Mouse (Mus musculus): Measurements from ENCODE around the gene Bsn. TPM values are rescaled to one million over a fixed set of nuclear protein-coding genes. Genes with fewer than 3 reads are reported as not detected.

The Bsn gene
- polyA plus RNA-seq, 1 experiment from 2014 or later, result 2.5 TPM

- H3K36me3 ChIP-seq (ENCODE audit: control insufficient read depth, insufficient read depth, low read length), result peaks cover 5% of the 10 kb centered on the region; the same call in 1 of the 2 replicates
- peak within 1 kb of the TSS; percentile 89 for H3K4me2 ChIP-seq (ENCODE audit: low read depth, low read length, severe bottlenecking)
- peak within 1 kb of the TSS; percentile 72 for H3K9ac ChIP-seq (ENCODE audit: low read length)
- peak; percentile 93 for ATAC-seq (replicated peaks; ENCODE audit: low FRiP score)
- H3K4me1 ChIP-seq (replicated peaks; ENCODE audit: control insufficient read depth, insufficient read depth, low read length), result peaks cover 6% of the 10 kb centered on the region; the same call in 1 of the 2 replicates
- H3K4me3 ChIP-seq (ENCODE audit: low read depth, low read length), result peak within 1 kb of the TSS; percentile 73
- H3K9me3 ChIP-seq (ENCODE audit: control insufficient read depth, low read length), result no peaks in the 10 kb centered on the region
- peak within 1 kb of the TSS; percentile 57 for H3K27ac ChIP-seq (ENCODE audit: low read depth, low read length)
- no peaks in the 10 kb centered on the region for H3K27me3 ChIP-seq (ENCODE audit: control insufficient read depth, insufficient read depth, low read length)
- DNase-seq (ENCODE audit: low spot score), result peak; percentile 97
- WGBS, result 0% methylated on average over 36 of the region's 39 CpGs
Observed at GRCm38 (mm10) chr9:108049016-108049455, 141.1 kb downstream of the Bsn start, which contains the start of gene Gmppb. Gmppb (plus strand) TSS chr9:108049242.

- peak overlapping the region; percentile 73 for H3K4me3 ChIP-seq (ENCODE audit: low read depth, low read length)
- H3K9ac ChIP-seq (ENCODE audit: low read length), result peak overlapping the region; percentile 53
- H3K36me3 ChIP-seq (ENCODE audit: control insufficient read depth, insufficient read depth, low read length), result peaks cover 5% of the 10 kb centered on the region; the same call in 1 of the 2 replicates
- H3K4me2 ChIP-seq (ENCODE audit: low read depth, low read length, severe bottlenecking), result peak overlapping the region; percentile 89
- peaks cover 6% of the 10 kb centered on the region; the same call in 1 of the 2 replicates for H3K4me1 ChIP-seq (replicated peaks; ENCODE audit: control insufficient read depth, insufficient read depth, low read length)
- peak overlapping the region; percentile 57 for H3K27ac ChIP-seq (ENCODE audit: low read depth, low read length)
- no peaks in the 10 kb centered on the region for H3K9me3 ChIP-seq (ENCODE audit: control insufficient read depth, low read length)
- no peak for DNase-seq (ENCODE audit: low spot score)
- peak; percentile 57 for ATAC-seq (replicated peaks; ENCODE audit: low FRiP score)
- WGBS, result 1% methylated on average over 19 of the region's 19 CpGs
- H3K27me3 ChIP-seq (ENCODE audit: control insufficient read depth, insufficient read depth, low read length), result no peaks in the 10 kb centered on the region
Observed at GRCm38 (mm10) chr9:108048566-108048955, 141.6 kb downstream of the Bsn start.

GRCm38 (mm10) chr9:108047601-108048565 is 142.3 kb downstream of the Bsn start:
- H3K27ac ChIP-seq (ENCODE audit: low read depth, low read length), result peak overlapping the region; percentile 57; the same call in 1 of the 2 replicates
- H3K4me3 ChIP-seq (ENCODE audit: low read depth, low read length), result peak overlapping the region; percentile 73
- peaks cover 5% of the 10 kb centered on the region; the same call in 1 of the 2 replicates for H3K36me3 ChIP-seq (ENCODE audit: control insufficient read depth, insufficient read depth, low read length)
- ATAC-seq (replicated peaks; ENCODE audit: low FRiP score) (no peak), DNase-seq (ENCODE audit: low spot score) (no peak)
- peak overlapping the region; percentile 89 for H3K4me2 ChIP-seq (ENCODE audit: low read depth, low read length, severe bottlenecking)
- WGBS, result 45% methylated on average over 17 of the region's 17 CpGs
- peaks cover 6% of the 10 kb centered on the region; the same call in 1 of the 2 replicates for H3K4me1 ChIP-seq (replicated peaks; ENCODE audit: control insufficient read depth, insufficient read depth, low read length)
- H3K27me3 ChIP-seq (ENCODE audit: control insufficient read depth, insufficient read depth, low read length), result no peaks in the 10 kb centered on the region
- peak overlapping the region; percentile 53 for H3K9ac ChIP-seq (ENCODE audit: low read length)
- H3K9me3 ChIP-seq (ENCODE audit: control insufficient read depth, low read length), result no peaks in the 10 kb centered on the region

GRCm38 (mm10) chr9:108046582-108046981 is 143.6 kb downstream of the Bsn start:
- H3K4me3 ChIP-seq (ENCODE audit: low read depth, low read length), result no peak overlapping the region
- H3K27me3 ChIP-seq (ENCODE audit: control insufficient read depth, insufficient read depth, low read length), result no peaks in the 10 kb centered on the region
- no peak overlapping the region for H3K9ac ChIP-seq (ENCODE audit: low read length)
- DNase-seq (ENCODE audit: low spot score) (no peak), ATAC-seq (replicated peaks; ENCODE audit: low FRiP score) (no peak)
- H3K4me1 ChIP-seq (replicated peaks; ENCODE audit: control insufficient read depth, insufficient read depth, low read length), result peaks cover 6% of the 10 kb centered on the region; the same call in 1 of the 2 replicates
- no peak overlapping the region for H3K27ac ChIP-seq (ENCODE audit: low read depth, low read length)
- H3K9me3 ChIP-seq (ENCODE audit: control insufficient read depth, low read length), result no peaks in the 10 kb centered on the region
- 89% methylated on average over 4 of the region's 4 CpGs for WGBS
- no peak overlapping the region for H3K4me2 ChIP-seq (ENCODE audit: low read depth, low read length, severe bottlenecking)
- H3K36me3 ChIP-seq (ENCODE audit: control insufficient read depth, insufficient read depth, low read length), result peaks cover 5% of the 10 kb centered on the region; the same call in 1 of the 2 replicates

Small RNAs within 50 kb of the gene (microRNA-seq; reads per million reads assigned to microRNA genes)
- gene Gm47303 (ENCODE audit: insufficient number of aligned reads) (not detected), gene Mir7088 (ENCODE audit: insufficient number of aligned reads) (not detected)

Other genes with a start within 250 kb of the Bsn start
- 38.2 and 39.7 TPM in 2 replicates for gene Traip, start 240.2 kb downstream of the Bsn start, polyA plus RNA-seq (2014; fragmentation: Nextera tagmentation; extraction: Ambion mirVana)
- gene Uba7, start 214.9 kb downstream of the Bsn start, polyA plus RNA-seq (2014; fragmentation: Nextera tagmentation; extraction: Ambion mirVana), result 7.9 and 8.4 TPM in 2 replicates
- gene Gm20661, start 207.3 kb downstream of the Bsn start, polyA plus RNA-seq (2014; fragmentation: Nextera tagmentation; extraction: Ambion mirVana), result 1.0 and 1.7 TPM in 2 replicates
- gene Inka1, start 204.5 kb downstream of the Bsn start, polyA plus RNA-seq (2014; fragmentation: Nextera tagmentation; extraction: Ambion mirVana), result 22.8 and 26.5 TPM in 2 replicates
- 1.9 and 3.4 TPM in 2 replicates for gene Cdhr4, start 197.9 kb downstream of the Bsn start, polyA plus RNA-seq (2014; fragmentation: Nextera tagmentation; extraction: Ambion mirVana)
- 0.39 and 1.1 TPM in 2 replicates for gene Gm20662, start 194.0 kb downstream of the Bsn start, polyA plus RNA-seq (2014; fragmentation: Nextera tagmentation; extraction: Ambion mirVana)
- gene Ip6k1, start 187.9 kb downstream of the Bsn start, polyA plus RNA-seq (2014; fragmentation: Nextera tagmentation; extraction: Ambion mirVana), result 41.1 and 43.3 TPM in 2 replicates
- gene Gmppb, start 141.1 kb downstream of the Bsn start, polyA plus RNA-seq (2014; fragmentation: Nextera tagmentation; extraction: Ambion mirVana), result 19.9 and 20.7 TPM in 2 replicates
- gene Amigo3, start 137.2 kb downstream of the Bsn start, polyA plus RNA-seq (2014; fragmentation: Nextera tagmentation; extraction: Ambion mirVana), result 2.4 and 2.7 TPM in 2 replicates
- gene Mst1, start 109.9 kb downstream of the Bsn start, polyA plus RNA-seq (2014; fragmentation: Nextera tagmentation; extraction: Ambion mirVana), result 0.28 and 0.56 TPM in 2 replicates
- gene Rnf123, start 107.0 kb downstream of the Bsn start, polyA plus RNA-seq (2014; fragmentation: Nextera tagmentation; extraction: Ambion mirVana), result 34.7 and 37.0 TPM in 2 replicates
- gene Apeh, start 95.8 kb downstream of the Bsn start, polyA plus RNA-seq (2014; fragmentation: Nextera tagmentation; extraction: Ambion mirVana), result 53.3 and 61.5 TPM in 2 replicates
- 77.1 and 82.0 TPM in 2 replicates for gene Dag1, start 73.6 kb upstream of the Bsn start, polyA plus RNA-seq (2014; fragmentation: Nextera tagmentation; extraction: Ambion mirVana)
- gene Nicn1, start 100.0 kb upstream of the Bsn start, polyA plus RNA-seq (2014; fragmentation: Nextera tagmentation; extraction: Ambion mirVana), result 46.8 and 61.8 TPM in 2 replicates
- 25.1 and 25.9 TPM in 2 replicates for gene Amt, start 106.5 kb upstream of the Bsn start, polyA plus RNA-seq (2014; fragmentation: Nextera tagmentation; extraction: Ambion mirVana)
- gene Rhoa, start 115.7 kb upstream of the Bsn start, polyA plus RNA-seq (2014; fragmentation: Nextera tagmentation; extraction: Ambion mirVana), result 298 and 303 TPM in 2 replicates
- gene Tcta, start 115.8 kb upstream of the Bsn start, polyA plus RNA-seq (2014; fragmentation: Nextera tagmentation; extraction: Ambion mirVana), result 20.8 and 25.5 TPM in 2 replicates
- gene Gpx1, start 148.5 kb upstream of the Bsn start, polyA plus RNA-seq (2014; fragmentation: Nextera tagmentation; extraction: Ambion mirVana), result 740 and 778 TPM in 2 replicates
- 131 and 138 TPM in 2 replicates for gene Usp4, start 157.5 kb upstream of the Bsn start, polyA plus RNA-seq (2014; fragmentation: Nextera tagmentation; extraction: Ambion mirVana)
- 0.80 and 1.3 TPM in 2 replicates for gene 1700102P08Rik, start 202.4 kb upstream of the Bsn start, polyA plus RNA-seq (2014; fragmentation: Nextera tagmentation; extraction: Ambion mirVana)
- gene Ccdc36, start 238.1 kb upstream of the Bsn start, polyA plus RNA-seq (2014; fragmentation: Nextera tagmentation; extraction: Ambion mirVana), result 0.69 and 0.89 TPM in 2 replicates
- gene BC048562, start 246.1 kb upstream of the Bsn start, polyA plus RNA-seq (2014; fragmentation: Nextera tagmentation; extraction: Ambion mirVana), result not detected in 2 replicates